Mouse (Mus musculus) liver, adult 2 months (tissue): ENCODE measurements at regions not wholly inside any gene's neighbourhood (a gene's known extent, or its start where the extent isn't known, plus 50 kb on each side); places are given as distances from the start of the nearest gene placed in this dataset.
"Not testable (repeated sequence)": the region's sequence is repeated elsewhere in the genome, so short reads cannot be mapped to it uniquely, and the experiment has no call there.

Experiments used
- DNase-seq: peaks from one replicate; pipeline ENCODE4 v3.0.0-alpha.2; 2011; ENCODE audit warnings: low read depth, low spot score; ENCODE audit errors: extremely low read depth
- H3K27ac ChIP-seq: fragments of 200-500 bp; replicated peaks from 2 replicates; pipeline ENCODE4 v1.5.1; 2012; ENCODE audit warnings: low read depth, mild to moderate bottlenecking, control low read depth, inconsistent platforms, low read length; ENCODE audit not compliant: insufficient read depth
- H3K27me3 ChIP-seq: fragments of 200-500 bp; 2 replicates; pipeline ENCODE4 v1.6.1; 2012; ENCODE audit warnings: mild to moderate bottlenecking, moderate library complexity, low read length, inconsistent platforms; ENCODE audit not compliant: control insufficient read depth, insufficient read depth
- H3K36me3 ChIP-seq: fragments of 200-500 bp; 2 replicates; pipeline ENCODE4 v1.6.1; 2012; ENCODE audit warnings: low read length, inconsistent platforms; ENCODE audit not compliant: control insufficient read depth, insufficient read depth
- H3K4me1 ChIP-seq: fragments of 200-500 bp; 2 replicates; pipeline ENCODE4 v1.6.1; 2011; ENCODE audit warnings: low read length; ENCODE audit not compliant: control insufficient read depth, insufficient read depth
- H3K4me3 ChIP-seq: fragments of 200-500 bp; 2 replicates; pipeline ENCODE4 v1.5.1; 2011; ENCODE audit warnings: low read depth, mild to moderate bottlenecking, control low read depth, low read length, moderate library complexity; ENCODE audit not compliant: insufficient read depth
- H3K79me2 ChIP-seq: fragments of 200-500 bp; 2 replicates; pipeline ENCODE4 v1.6.1; 2012; ENCODE audit warnings: inconsistent platforms, mild to moderate bottlenecking, low read length, moderate library complexity; ENCODE audit not compliant: control insufficient read depth, insufficient read depth
- H3K9ac ChIP-seq: fragments of 200-500 bp; 2 replicates; pipeline ENCODE4 v1.6.1; 2012; ENCODE audit warnings: low read depth, mild to moderate bottlenecking, control low read depth, inconsistent platforms, low read length
- CTCF ChIP-seq: fragments of 200-500 bp; IDR thresholded peaks from 2 replicates; pipeline ENCODE4 v1.5.1; 2011; ENCODE audit warnings: low read depth, low read length, control low read depth
- POLR2A ChIP-seq: fragments of 200-500 bp; IDR thresholded peaks from 2 replicates; pipeline ENCODE4 v1.6.1; 2011; ENCODE audit warnings: low read length, control low read depth; ENCODE audit not compliant: insufficient read depth; ENCODE audit errors: extremely low read depth
- WGBS: fragments of 180-500 bp; shearing (Covaris S2); methylation state at CpG from one replicate; pipeline ENCODE4 v1.1.7; 2018; 5-methylcytosine and 5-hydroxymethylcytosine counted together

GRCm38 (mm10) chr15:38425506-38425905, 1000.2 kb downstream of the 4930447A16Rik start:
- Histone ChIP-seq H3K9ac (no peak overlapping the region), H3K79me2 (no peaks in the 10 kb centered on the region), H3K36me3 (no peaks in the 10 kb centered on the region), H3K4me1 (peaks cover 10% of the 10 kb centered on the region; the same call in 1 of the 2 replicates), H3K27me3 (no peaks in the 10 kb centered on the region), H3K27ac (no peak overlapping the region), H3K4me3 (no peak overlapping the region)
- WGBS = 94% methylated on average over 4 of the region's 4 CpGs
- TF ChIP-seq CTCF (no peak), POLR2A (no peak)
- DNase-seq = no peak

DNA sequence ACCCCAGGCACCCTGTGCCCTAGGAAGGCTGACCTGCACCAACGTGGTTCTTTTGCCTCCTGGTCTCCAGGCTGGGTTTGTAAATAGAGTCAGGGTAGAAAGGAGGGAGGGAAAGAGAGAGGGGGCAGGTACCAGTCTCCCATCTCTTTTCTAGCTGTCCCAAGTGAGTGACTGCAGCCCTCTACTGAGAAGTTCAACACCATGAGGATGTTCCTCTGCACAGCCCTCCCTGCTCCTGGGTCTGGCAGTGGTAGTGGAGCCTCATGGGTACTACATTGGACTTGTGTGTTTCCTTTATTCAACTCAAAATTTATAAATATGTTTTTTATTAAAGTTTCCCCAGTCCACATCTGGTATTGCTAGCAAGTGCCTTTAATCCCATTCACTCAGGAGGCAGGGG, 1002.6 kb downstream of the 4930447A16Rik start:
- H3K4me1 ChIP-seq = peaks cover 5% of the 10 kb centered on the region; the same call in 1 of the 2 replicates
- 61% methylated on average over 1 of the region's 1 CpGs for WGBS
- no peak overlapping the region for H3K27ac ChIP-seq
- no peak for DNase-seq
- H3K4me3 ChIP-seq = no peak overlapping the region
- H3K36me3 ChIP-seq = no peaks in the 10 kb centered on the region
- H3K27me3 ChIP-seq = no peaks in the 10 kb centered on the region
- no peak overlapping the region for H3K9ac ChIP-seq
- no peaks in the 10 kb centered on the region for H3K79me2 ChIP-seq
- TF ChIP-seq CTCF = no peak
- TF ChIP-seq POLR2A = no peak

GRCm38 (mm10) chr15:38431668-38432067, 1006.3 kb downstream of the 4930447A16Rik start:
- WGBS = 6% methylated on average over 2 of the region's 2 CpGs
- H3K27ac ChIP-seq = 0 out of 2 replicates have a peak overlapping the region, but pooled peaks have one; percentile 8
- H3K36me3 ChIP-seq = no peaks in the 10 kb centered on the region
- peaks cover 10% of the 10 kb centered on the region for H3K4me1 ChIP-seq
- no peaks in the 10 kb centered on the region for H3K27me3 ChIP-seq
- H3K9ac ChIP-seq = no peak overlapping the region
- peak; percentile 77 for TF ChIP-seq CTCF
- no peak for TF ChIP-seq POLR2A
- DNase-seq = peak; percentile 100
- no peak overlapping the region for H3K4me3 ChIP-seq
- H3K79me2 ChIP-seq = no peaks in the 10 kb centered on the region

- no peaks in the 10 kb centered on the region for H3K27me3 ChIP-seq
- H3K36me3 ChIP-seq = no peaks in the 10 kb centered on the region
- H3K4me3 ChIP-seq = no peak overlapping the region
- H3K27ac ChIP-seq = no peak overlapping the region
- TF ChIP-seq CTCF = no peak
- TF ChIP-seq POLR2A = no peak
- DNase-seq = peak; percentile 73
- H3K4me1 ChIP-seq = peaks cover 10% of the 10 kb centered on the region
- no peak overlapping the region for H3K9ac ChIP-seq
- H3K79me2 ChIP-seq = no peaks in the 10 kb centered on the region
- WGBS = 33% methylated on average over 7 of the region's 7 CpGs
Observed at GRCm38 (mm10) chr15:38433386-38433785, 1008.0 kb downstream of the 4930447A16Rik start.

DNA sequence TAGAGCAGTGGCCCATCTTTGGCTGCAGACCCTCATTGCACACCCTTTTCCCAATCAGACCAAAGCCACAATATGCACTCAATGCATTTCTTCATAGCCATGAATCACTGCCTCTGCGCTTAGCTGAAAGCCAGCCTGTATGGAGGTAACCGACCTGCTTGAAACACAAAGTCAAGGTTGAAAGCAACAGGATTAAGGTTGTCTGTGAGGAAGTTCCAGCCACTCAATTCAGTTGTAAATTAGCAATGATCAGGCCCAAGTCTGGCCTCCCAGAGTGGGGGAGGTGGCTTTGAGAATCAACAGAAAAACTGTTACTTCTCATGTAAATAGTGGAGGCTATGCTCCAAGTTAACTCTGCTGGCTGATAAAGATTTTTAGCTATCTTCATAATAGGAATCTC, 1008.9 kb downstream of the 4930447A16Rik start:
- 96% methylated on average over 2 of the region's 2 CpGs for WGBS
- H3K36me3 ChIP-seq, H3K4me1 ChIP-seq, H3K27ac ChIP-seq, H3K27me3 ChIP-seq, H3K9ac ChIP-seq, H3K4me3 ChIP-seq, H3K79me2 ChIP-seq, DNase-seq: not testable (repeated sequence)
